Mouse (Mus musculus) lung, adult 2 months (tissue): ENCODE measurements around the gene Phldb1.

Source experiments
- CTCF ChIP-seq: fragments of 200-500 bp; IDR thresholded peaks from 2 replicates; pipeline ENCODE4 v1.5.1; 2011; ENCODE audit warnings: mild to moderate bottlenecking, low read length, control low read depth; ENCODE audit not compliant: insufficient read depth
- POLR2A ChIP-seq: fragments of 200-500 bp; IDR thresholded peaks from 2 replicates; pipeline ENCODE4 v1.6.1; 2011; ENCODE audit warnings: low read depth, mild to moderate bottlenecking, control low read depth, low read length, borderline replicate concordance; ENCODE audit errors: extremely low read depth

GRCm38 (mm10) chr9:44772750-44773651, 38.0 kb upstream of the Phldb1 start:
- TF ChIP-seq CTCF, result peak; percentile 68
- TF ChIP-seq POLR2A, result peak; percentile 32; the same call in 1 of the 2 replicates
